Mouse (Mus musculus): ENCODE data around the gene Rbm28.
A peak's percentile ranks its signal among the peaks of the same experiment; 100 is the strongest.
"Not testable (repeated sequence)": the region's sequence is repeated elsewhere in the genome, so short reads cannot be mapped to it uniquely, and the experiment has no call there.

The Rbm28 gene

DNA sequence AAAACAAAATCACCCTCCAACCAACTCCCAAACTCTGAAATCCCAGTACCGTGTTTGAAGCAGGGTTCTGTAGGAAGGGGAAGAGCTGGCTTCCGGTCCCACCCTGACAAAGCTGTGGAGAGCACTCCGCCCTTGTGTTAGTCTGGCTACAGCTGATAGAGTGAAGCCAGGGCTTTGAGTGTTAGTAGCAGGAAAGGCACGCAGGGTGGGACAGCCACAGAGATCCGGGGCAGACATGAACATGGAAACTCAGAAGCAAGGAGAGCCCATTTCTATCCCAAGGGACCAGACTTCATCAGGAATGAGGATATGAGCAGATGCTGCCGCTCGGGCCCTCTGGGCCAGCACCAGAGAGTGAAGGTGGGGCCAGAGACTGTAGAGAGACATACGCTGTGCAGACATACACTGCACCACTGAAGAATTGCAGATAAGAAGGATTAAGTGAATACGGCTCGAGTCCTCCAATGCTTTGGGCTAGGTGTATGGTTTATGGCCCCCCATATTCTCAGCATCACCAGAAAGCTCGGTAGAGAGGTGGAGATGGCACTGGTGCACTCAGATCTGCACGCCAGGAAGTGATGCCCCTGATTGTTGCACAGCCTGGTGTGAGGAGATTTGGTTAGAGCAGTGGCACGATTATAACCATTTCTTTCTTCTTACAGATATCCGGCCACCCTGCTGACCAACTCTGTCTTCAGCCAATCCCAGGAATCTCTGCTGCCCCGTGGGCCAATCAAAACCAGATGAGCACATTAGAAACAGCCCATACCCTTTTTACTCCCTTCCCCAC is 29.4 kb upstream of the Rbm28 start:
- DNase-seq, result no peak

DNA sequence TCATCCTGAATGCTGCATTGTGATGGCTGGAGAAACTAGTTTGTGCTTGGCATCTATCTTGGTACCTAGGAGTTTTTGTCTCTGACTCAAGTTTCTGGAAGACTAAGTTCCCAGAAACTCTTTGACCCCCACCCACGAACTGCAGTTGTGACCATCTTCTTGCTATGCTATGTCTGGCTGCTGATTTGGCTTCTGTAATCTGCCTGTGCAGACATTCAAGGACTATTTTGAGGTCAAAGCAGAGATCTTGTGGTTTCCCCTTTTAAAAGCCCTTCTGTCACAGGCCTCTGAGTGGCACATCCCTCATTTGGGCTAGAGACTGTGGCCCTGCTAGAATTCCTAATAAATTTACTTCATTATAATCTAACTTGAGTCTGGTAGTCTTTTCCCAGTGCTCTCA is 23.1 kb upstream of the Rbm28 start:
- DNase-seq, result no peak

DNA sequence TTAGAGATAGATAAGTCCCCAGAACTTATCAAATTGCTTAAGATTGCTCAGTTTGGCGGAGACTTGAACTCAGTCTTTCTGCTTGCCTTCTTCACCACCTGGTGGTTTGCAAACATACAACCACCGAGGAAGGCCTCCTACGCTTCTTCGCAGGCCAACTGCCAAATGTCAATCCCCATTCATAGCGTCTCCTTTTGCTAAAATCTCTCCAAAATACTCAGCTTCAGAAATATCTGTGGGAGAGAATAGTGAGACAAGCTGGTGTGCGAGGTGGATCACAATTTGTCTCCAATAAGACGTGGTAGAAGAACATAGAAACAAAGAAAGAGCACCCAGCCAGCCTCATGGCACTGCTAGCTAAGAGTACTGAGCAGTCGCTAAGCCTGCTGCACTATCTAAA is 15.0 kb upstream of the Rbm28 start:
- DNase-seq, result no peak

DNA sequence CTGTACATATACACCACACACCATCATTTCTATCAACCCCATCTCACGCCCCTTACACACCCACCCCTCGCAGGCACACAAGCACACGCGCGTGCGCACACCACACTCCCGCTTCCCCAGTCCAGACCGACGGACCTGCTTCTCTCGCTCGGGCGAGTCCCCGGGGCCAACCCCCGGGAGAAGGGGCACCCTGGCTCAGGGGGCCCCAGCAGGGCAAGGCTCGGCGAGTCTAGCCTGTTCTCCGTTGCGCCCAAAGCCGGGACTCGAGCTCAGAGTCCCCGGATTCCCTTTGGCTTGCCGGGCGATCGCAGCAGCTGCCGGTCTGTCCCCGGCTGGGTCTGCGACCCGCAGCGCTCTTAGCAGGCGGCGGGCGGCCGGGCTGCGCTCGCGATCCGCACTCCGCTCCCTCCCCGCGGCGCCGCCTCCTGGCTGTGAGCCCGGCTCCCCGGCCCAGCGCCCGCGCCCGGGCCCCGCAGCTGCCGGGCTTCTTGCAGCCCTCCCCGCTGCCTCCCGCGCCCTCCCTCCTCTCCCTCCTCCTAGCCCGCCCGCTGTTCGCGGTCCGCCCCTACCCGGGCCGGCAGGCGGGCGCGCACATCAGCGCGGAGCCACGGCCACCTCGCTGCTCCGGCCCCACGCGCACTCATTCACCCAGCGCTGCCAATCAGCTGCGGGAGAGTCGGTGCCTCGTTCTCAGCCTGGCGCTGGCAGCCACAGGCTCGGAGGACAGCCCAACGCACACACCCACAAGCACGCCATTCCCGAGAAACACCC is 14.3 kb upstream of the Rbm28 start, which contains the start of gene Prrt4:
Gene Prrt4, minus strand, starts transcription at position 697 of the 771 bp plus-strand sequence.
- DNase-seq, result peak; percentile 71 to 76

DNA sequence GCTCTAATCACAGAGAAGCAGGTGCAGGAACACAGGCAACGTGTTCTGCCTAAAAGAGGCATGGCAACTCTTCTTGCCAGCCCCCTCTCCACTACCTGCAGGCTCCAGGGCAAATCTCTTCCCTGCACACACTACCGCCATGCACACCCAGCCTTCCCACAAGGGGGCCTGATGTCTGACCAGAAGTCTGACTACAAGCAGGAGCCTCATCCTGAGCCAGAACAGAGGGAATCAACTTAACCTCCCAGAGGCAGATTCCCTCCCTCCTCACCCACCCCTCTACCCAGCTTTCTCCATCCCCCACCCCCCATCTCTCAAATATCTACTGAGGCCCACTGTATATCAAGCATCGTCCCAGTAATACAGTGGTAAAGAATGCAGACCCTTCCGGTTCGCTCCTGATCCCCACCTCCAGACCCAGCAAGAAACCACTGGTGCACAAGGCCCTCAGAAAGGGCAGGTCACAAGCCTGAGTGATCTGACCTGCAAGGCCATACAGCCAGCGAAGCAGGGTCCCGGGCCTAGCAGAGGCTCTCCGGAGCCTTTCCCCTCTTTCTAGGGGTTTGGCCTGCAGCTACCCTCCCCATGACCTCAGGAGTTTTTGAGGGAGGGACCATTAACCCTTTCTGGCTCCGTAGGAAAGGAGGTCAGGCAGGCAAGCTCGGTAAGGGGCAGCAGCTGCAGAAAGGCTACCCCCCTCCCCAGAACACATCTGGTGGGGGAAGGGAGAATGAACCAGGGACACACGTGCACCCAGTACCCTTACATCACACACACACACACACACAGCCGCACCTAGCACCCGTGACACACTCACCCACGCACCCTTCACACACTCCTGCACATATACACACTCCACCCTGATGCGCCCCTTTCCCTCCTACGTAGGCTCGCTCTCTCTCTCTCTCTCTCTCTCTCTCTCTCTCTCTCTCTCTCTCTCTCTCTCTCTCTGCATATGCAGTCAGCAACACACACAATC is 13.4 kb upstream of the Rbm28 start:
- no peak for DNase-seq

- DNase-seq, result no peak
Measured at GRCm38 (mm10) chr6:29175113-29175512, 10.3 kb upstream of the Rbm28 start.

DNA sequence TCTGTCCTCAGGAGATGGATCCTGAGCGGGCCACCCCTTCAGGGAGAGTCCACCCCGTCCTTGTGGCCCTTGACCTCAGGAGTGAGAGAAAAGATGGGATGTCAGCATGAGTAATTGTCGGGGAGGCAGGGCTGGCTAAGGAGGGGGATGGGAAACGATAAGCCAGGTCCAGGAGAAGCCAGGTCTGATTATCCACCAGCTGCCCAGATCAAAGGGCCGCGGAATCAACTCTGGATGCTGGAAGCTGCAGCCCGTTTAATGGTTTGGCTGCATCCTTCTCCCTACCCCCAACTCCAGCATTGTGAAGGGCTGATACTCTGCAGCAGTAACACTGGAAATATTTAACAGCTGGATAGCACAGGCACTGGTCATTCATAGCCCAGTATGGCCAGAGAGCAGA is 9.6 kb upstream of the Rbm28 start:
- DNase-seq, result no peak

- DNase-seq, result peak; percentile 78 to 84
Measured at GRCm38 (mm10) chr6:29170952-29171388, 6.2 kb upstream of the Rbm28 start.

- peak; percentile 55 to 60 for DNase-seq
Measured at GRCm38 (mm10) chr6:29170063-29170921, 5.5 kb upstream of the Rbm28 start.

DNA sequence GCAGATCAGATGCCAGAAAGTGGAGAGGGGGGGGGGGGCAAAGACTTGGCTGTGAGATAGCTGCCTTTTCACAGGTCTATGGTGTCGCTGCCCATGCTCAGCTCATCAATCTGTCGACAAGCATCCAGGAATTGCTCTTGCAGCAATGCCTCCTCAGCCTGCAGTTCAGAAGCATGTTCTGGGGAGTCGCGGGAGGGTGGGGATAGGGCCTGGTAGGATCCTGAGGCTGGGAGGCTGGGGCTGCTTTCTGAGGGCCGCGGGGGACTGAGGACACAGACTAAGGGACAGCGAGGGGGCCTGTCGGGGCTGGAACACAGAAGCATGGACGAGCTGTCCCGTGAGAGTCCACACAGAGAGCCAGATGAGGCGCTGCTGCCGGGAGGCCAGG is 4.9 kb upstream of the Rbm28 start:
- DNase-seq, result peak in 1 of 2 experiments; percentile 16

- DNase-seq, result no peak
Measured at GRCm38 (mm10) chr6:29168871-29169270, 4.1 kb upstream of the Rbm28 start.

DNA sequence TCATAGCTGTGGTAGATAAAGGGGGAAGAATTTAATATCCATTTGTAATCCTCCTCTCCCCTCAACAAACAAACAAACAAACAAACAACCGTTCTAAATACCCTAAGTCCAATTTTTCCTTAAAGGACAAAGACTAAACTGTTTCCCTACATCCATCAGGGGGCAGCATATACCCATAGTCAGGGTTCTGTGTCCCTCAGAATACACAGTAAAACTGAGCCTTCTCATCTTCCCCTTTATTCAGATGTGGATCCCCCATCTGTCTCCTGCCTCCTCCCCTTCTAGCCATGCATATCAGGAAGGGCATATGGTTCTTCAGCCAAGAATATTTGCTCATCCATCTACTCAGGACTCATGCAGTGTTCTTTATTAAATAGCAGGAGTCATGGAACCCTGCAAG is 1.4 kb upstream of the Rbm28 start:
- DNase-seq, result peak in 1 of 2 experiments; percentile 61

- not testable (repeated sequence) for DNase-seq
Measured at GRCm38 (mm10) chr6:29161291-29161690, 3.5 kb downstream of the Rbm28 start.

GRCm38 (mm10) chr6:29160786-29161185 is 4.0 kb downstream of the Rbm28 start:
- no peak for DNase-seq

GRCm38 (mm10) chr6:29156326-29156725 is 8.5 kb downstream of the Rbm28 start:
- no peak for DNase-seq

DNA sequence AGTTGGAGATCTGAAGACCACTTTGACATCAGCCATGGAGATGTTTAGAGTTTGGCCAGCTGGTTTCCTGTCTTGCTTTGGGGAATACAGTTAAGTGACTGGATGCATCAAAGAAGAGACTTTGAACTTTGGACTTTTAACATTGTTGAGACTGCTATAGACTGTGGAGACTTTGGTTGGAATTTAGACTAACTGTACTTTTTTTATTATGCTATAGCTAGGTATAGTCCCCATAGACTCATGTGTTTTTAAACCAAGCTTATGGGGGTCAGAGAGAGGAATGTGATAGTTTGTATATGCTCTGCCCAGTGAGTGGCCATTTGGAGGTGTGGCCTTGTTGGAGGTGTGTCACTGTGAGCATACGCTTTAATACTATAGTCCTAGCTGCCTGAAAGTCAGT is 14.8 kb downstream of the Rbm28 start:
- DNase-seq, result no peak

DNA sequence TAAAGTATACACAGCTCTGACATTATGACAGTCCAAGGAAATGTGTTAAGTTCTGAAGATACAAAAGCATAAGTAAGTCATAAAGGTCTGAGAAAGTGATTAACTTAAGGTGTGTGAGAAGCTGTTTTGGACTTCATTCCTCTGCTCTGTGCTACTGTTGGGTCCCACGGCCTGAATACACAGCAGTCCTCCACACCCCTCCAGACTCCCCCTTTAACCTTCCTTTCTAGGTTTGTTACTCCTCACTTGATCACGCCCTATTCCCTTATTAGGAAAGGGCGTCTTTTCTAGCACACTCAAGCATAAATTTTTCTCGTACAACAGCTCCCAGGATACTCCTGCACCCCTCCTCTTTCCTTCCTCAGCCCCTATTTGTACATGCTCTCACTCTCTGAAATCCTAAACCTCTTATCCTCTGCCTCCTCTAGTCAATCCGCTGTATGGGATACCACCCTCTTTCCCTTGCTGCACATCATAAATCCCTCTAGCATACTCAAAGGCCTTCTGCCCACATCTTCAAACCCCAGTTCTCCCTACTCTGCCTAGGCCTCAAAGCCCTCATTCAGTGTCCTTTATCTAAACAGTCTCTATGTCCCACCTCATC is 17.3 kb downstream of the Rbm28 start:
- DNase-seq, result no peak

- no peak for DNase-seq
Measured at GRCm38 (mm10) chr6:29146641-29147040, 18.2 kb downstream of the Rbm28 start.

GRCm38 (mm10) chr6:29145456-29146307 is 19.1 kb downstream of the Rbm28 start:
- no peak for DNase-seq

- no peak for DNase-seq
Measured at GRCm38 (mm10) chr6:29144971-29145370, 19.8 kb downstream of the Rbm28 start.

All from cerebellum, postnatal 25 days (tissue).